31 mouse cellular contexts compared by ENCODE assay signal in genomic region chr2:152481726-152482125, GRCm38 (mm10). TPM values are rescaled to one million over a fixed set of nuclear protein-coding genes. Genes with fewer than 3 reads are reported as not detected.
"Had no signal": no experiment of that assay in that cellular context is flagged by ENCODE, and none has a peak within 500 bp of the region (broad histone marks: within the 10 kb centered on the region; RNA-seq: fewer than 3 reads in every experiment).

No protein-coding gene starts in this region.

- H3K4me3 ChIP-seq: gastrocnemius, adult 2 months; heart, embryonic 10.5 days; heart, embryonic 12.5 days; hindbrain, embryonic 13.5 days; hindbrain, embryonic 15.5 days; kidney, embryonic 15.5 days; limb, embryonic 13.5 days; limb, embryonic 15.5 days had no signal

- H3K36me3 ChIP-seq: heart, embryonic 10.5 days; heart, embryonic 12.5 days; hindbrain, embryonic 13.5 days; hindbrain, embryonic 15.5 days; kidney, embryonic 15.5 days; limb, embryonic 13.5 days; limb, embryonic 15.5 days had no signal

- H3K4me2 ChIP-seq: heart, embryonic 12.5 days; hindbrain, embryonic 13.5 days; hindbrain, embryonic 15.5 days; kidney, embryonic 15.5 days; limb, embryonic 13.5 days; limb, embryonic 15.5 days had no signal

- H3K9me3 ChIP-seq: heart, embryonic 10.5 days; heart, embryonic 12.5 days; hindbrain, embryonic 13.5 days; hindbrain, embryonic 15.5 days; kidney, embryonic 15.5 days; limb, embryonic 13.5 days; limb, embryonic 15.5 days had no signal

- H3K27me3 ChIP-seq: heart, embryonic 12.5 days; hindbrain, embryonic 13.5 days; hindbrain, embryonic 15.5 days; kidney, embryonic 15.5 days; limb, embryonic 13.5 days; limb, embryonic 15.5 days had no signal

- H3K9ac ChIP-seq: forebrain, postnatal 0 days; heart, embryonic 12.5 days; hindbrain, embryonic 13.5 days; hindbrain, embryonic 15.5 days; kidney, embryonic 15.5 days; limb, embryonic 13.5 days; limb, embryonic 15.5 days had no signal

- DNase-seq: forebrain, postnatal 0 days; gastrocnemius, adult 2 months; gastrocnemius, postnatal 10 days; gastrocnemius, postnatal 25 days; heart, adult 18-20 months; heart, postnatal 10 days; heart, postnatal 4 days; kidney, adult 11 months; kidney, adult 2 months; kidney, adult 9 months; kidney, postnatal 14 days; kidney, postnatal 36 days; layer of hippocampus, adult 9-11 months; layer of hippocampus, postnatal 36 days; left cerebral cortex, postnatal 4 days had no signal

- H3K27ac ChIP-seq: gastrocnemius, adult 2 months; heart, embryonic 10.5 days; hindbrain, embryonic 13.5 days; hindbrain, embryonic 15.5 days; hindbrain, postnatal 0 days; kidney, embryonic 15.5 days; kidney, postnatal 0 days; limb, embryonic 13.5 days; limb, embryonic 15.5 days had no signal

- H3K4me1 ChIP-seq: heart, embryonic 10.5 days; heart, embryonic 12.5 days; hindbrain, embryonic 13.5 days; hindbrain, embryonic 15.5 days; limb, embryonic 13.5 days; limb, embryonic 15.5 days had no signal

- ATAC-seq: forebrain, postnatal 0 days; hindbrain, postnatal 0 days; intestine, embryonic 16.5 days had no signal

RNA-seq across cellular contexts. Expression of gene Defb20, which starts 4.9 kb away (rescaled TPM):
- polyA plus RNA-seq: forebrain, postnatal 0 days; heart, embryonic 10.5 days; heart, embryonic 12.5 days; heart, embryonic 14.5 days; heart, embryonic 16.5 days; hindbrain, embryonic 11.5 days; hindbrain, embryonic 13.5 days; hindbrain, embryonic 15.5 days; hindbrain, postnatal 0 days; intestine, embryonic 14.5 days; intestine, embryonic 16.5 days; kidney, adult 2 months; kidney, embryonic 15.5 days; limb, embryonic 11.5 days; limb, embryonic 13.5 days; limb, embryonic 15.5 days had no signal

RNA-seq across cellular contexts. Expression of gene Defb22, which starts 8.2 kb away (rescaled TPM):
- polyA plus RNA-seq: forebrain, postnatal 0 days; heart, embryonic 10.5 days; heart, embryonic 12.5 days; heart, embryonic 14.5 days; heart, embryonic 16.5 days; hindbrain, embryonic 11.5 days; hindbrain, embryonic 13.5 days; hindbrain, embryonic 15.5 days; hindbrain, postnatal 0 days; intestine, embryonic 14.5 days; intestine, embryonic 16.5 days; kidney, adult 2 months; kidney, embryonic 15.5 days; kidney, postnatal 0 days; large intestine, adult 2 months; limb, embryonic 11.5 days; limb, embryonic 13.5 days; limb, embryonic 15.5 days had no signal

RNA-seq across cellular contexts. Expression of gene Defb23, which starts 17.3 kb away (rescaled TPM):
- polyA plus RNA-seq: forebrain, postnatal 0 days; heart, embryonic 10.5 days; heart, embryonic 12.5 days; heart, embryonic 14.5 days; heart, embryonic 16.5 days; hindbrain, embryonic 11.5 days; hindbrain, embryonic 13.5 days; hindbrain, embryonic 15.5 days; hindbrain, postnatal 0 days; intestine, embryonic 14.5 days; intestine, embryonic 16.5 days; kidney, adult 2 months; kidney, postnatal 0 days; large intestine, adult 2 months; limb, embryonic 11.5 days; limb, embryonic 13.5 days; limb, embryonic 15.5 days had no signal

RNA-seq across cellular contexts. Expression of gene Defb26, which starts 29.8 kb away (rescaled TPM):
- polyA plus RNA-seq: forebrain, postnatal 0 days; heart, embryonic 10.5 days; heart, embryonic 12.5 days; heart, embryonic 14.5 days; heart, embryonic 16.5 days; hindbrain, embryonic 11.5 days; hindbrain, embryonic 13.5 days; hindbrain, embryonic 15.5 days; hindbrain, postnatal 0 days; intestine, embryonic 14.5 days; intestine, embryonic 16.5 days; kidney, embryonic 15.5 days; kidney, postnatal 0 days; large intestine, adult 2 months; limb, embryonic 11.5 days; limb, embryonic 13.5 days; limb, embryonic 15.5 days had no signal

RNA-seq across cellular contexts. Expression of gene Defb28, which starts 36.3 kb away (rescaled TPM):
- polyA plus RNA-seq: forebrain, postnatal 0 days; heart, embryonic 10.5 days; heart, embryonic 12.5 days; heart, embryonic 14.5 days; heart, embryonic 16.5 days; hindbrain, embryonic 11.5 days; hindbrain, embryonic 13.5 days; hindbrain, embryonic 15.5 days; hindbrain, postnatal 0 days; intestine, embryonic 14.5 days; intestine, embryonic 16.5 days; large intestine, adult 2 months; limb, embryonic 11.5 days; limb, embryonic 13.5 days; limb, embryonic 15.5 days had no signal
